Mouse (Mus musculus): ENCODE data around the gene Gm11492. TPM values are rescaled to one million over a fixed set of nuclear protein-coding genes. Genes with fewer than 3 reads are reported as not detected.

Gene Gm11492
- polyA plus RNA-seq, 1 experiment from 2014 or later: not detected

DNA sequence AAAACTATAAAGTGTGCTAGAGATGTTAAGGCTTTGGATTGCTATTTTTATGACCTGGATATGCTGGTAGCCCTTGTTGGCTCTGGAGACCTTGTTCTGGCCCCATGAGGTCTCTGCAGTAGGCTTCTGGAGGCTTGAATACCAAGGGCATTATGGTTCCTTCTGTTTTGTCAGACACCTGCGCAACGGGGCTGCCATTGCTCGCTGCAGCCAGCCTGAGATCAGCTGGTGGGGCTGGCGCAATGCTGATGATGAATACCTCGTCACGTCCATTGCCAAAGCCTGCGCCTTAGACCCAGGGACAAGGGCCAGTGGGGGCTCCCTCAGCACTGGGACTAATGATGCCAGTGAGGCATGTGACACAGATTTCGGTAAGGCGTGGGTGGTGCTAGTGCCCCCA lies 35.8 kb downstream of the Gm11492 start:
- H3K4me3 ChIP-seq (ENCODE audit: low read depth, low read length): no peak overlapping the region
- H3K27me3 ChIP-seq (replicated peaks; ENCODE audit: control insufficient read depth, insufficient read depth, low read length): no peaks in the 10 kb centered on the region
- H3K4me2 ChIP-seq (replicated peaks; ENCODE audit: low read depth): no peak overlapping the region
- H3K4me1 ChIP-seq (replicated peaks; ENCODE audit: control insufficient read depth, insufficient read depth, low read length): 0 out of 2 replicates have a peak, but pooled peaks cover 2% of the 10 kb centered on the region
- TF ChIP-seq CTCF (IDR thresholded peaks at IDR 0.05; ENCODE audit: low read depth): no peak
- peaks cover 93% of the 10 kb centered on the region for H3K36me3 ChIP-seq (ENCODE audit: control insufficient read depth, insufficient read depth)
- ATAC-seq: no peak
- WGBS: 94% methylated on average over 9 of the region's 9 CpGs
- H3K27ac ChIP-seq (ENCODE audit: low read depth, low read length): no peak overlapping the region; the same call in 1 of the 2 replicates
- no peak overlapping the region for H3K9ac ChIP-seq (ENCODE audit: low read depth, low read length)
- H3K9me3 ChIP-seq (ENCODE audit: control insufficient read depth): no peaks in the 10 kb centered on the region

DNA sequence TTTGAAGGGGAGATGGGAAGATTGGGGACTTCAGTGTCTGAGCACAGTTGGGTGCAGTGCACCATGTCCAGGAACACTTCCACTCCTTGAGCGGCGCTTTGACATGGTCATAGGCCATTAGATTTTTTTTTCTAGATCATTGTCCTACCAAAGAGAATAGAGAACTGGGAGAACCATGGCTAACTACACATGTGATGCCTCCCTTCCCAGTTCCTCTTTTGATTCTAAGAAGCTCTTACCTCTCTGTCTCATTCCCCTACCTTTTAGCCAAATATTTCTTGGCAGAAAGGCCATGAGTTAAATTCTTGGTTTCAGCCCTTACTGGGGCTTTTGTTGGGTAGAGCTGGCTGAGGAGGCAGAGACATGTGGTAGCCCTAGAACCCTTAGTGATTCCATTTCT lies 37.1 kb downstream of the Gm11492 start:
- Histone ChIP-seq H3K4me1 (replicated peaks; ENCODE audit: control insufficient read depth, insufficient read depth, low read length) (no peaks in the 10 kb centered on the region), H3K36me3 (ENCODE audit: control insufficient read depth, insufficient read depth) (peaks cover 91% of the 10 kb centered on the region), H3K27ac (ENCODE audit: low read depth, low read length) (no peak overlapping the region), H3K27me3 (replicated peaks; ENCODE audit: control insufficient read depth, insufficient read depth, low read length) (no peaks in the 10 kb centered on the region), H3K4me3 (ENCODE audit: low read depth, low read length) (no peak overlapping the region), H3K4me2 (replicated peaks; ENCODE audit: low read depth) (no peak overlapping the region), H3K9ac (ENCODE audit: low read depth, low read length) (no peak overlapping the region), H3K9me3 (ENCODE audit: control insufficient read depth) (no peaks in the 10 kb centered on the region)
- 88% methylated on average over 2 of the region's 2 CpGs for WGBS
- no peak for ATAC-seq
- TF ChIP-seq CTCF (IDR thresholded peaks at IDR 0.05; ENCODE audit: low read depth): no peak

- TF ChIP-seq CTCF (IDR thresholded peaks at IDR 0.05; ENCODE audit: low read depth): no peak
- H3K36me3 ChIP-seq (ENCODE audit: control insufficient read depth, insufficient read depth): peaks cover 92% of the 10 kb centered on the region
- WGBS: 92% methylated on average over 7 of the region's 7 CpGs
These were observed 42.8 kb downstream of the Gm11492 start for GRCm38 (mm10) chr11:87609264-87609663.

DNA sequence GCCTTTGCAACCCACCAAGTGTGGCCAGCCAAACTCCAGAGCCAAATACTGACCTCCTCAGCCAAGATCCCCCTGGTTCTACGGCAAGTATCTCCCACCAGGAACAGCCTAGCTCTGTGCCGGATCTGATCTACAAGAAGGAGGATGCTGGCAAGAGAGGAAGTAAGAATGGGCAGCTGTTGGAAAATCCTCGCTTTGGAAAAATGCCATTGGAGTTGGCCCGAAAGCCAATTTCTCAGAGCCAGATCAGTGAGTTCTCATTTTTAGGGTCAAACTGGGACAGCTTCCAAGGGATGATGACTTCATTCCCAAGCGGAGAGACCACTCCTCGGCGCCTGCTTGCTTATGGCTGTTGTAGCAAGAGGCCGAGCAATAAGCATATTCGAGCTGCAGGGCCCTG lies 45.1 kb downstream of the Gm11492 start:
- Histone ChIP-seq H3K4me1 (replicated peaks; ENCODE audit: control insufficient read depth, insufficient read depth, low read length) (no peaks in the 10 kb centered on the region), H3K27me3 (replicated peaks; ENCODE audit: control insufficient read depth, insufficient read depth, low read length) (no peaks in the 10 kb centered on the region), H3K27ac (ENCODE audit: low read depth, low read length) (no peak overlapping the region), H3K9ac (ENCODE audit: low read depth, low read length) (no peak overlapping the region), H3K36me3 (ENCODE audit: control insufficient read depth, insufficient read depth) (peaks cover 91% of the 10 kb centered on the region), H3K4me3 (ENCODE audit: low read depth, low read length) (no peak overlapping the region), H3K4me2 (replicated peaks; ENCODE audit: low read depth) (no peak overlapping the region), H3K9me3 (ENCODE audit: control insufficient read depth) (no peaks in the 10 kb centered on the region)
- WGBS: 91% methylated on average over 9 of the region's 9 CpGs
- TF ChIP-seq CTCF (IDR thresholded peaks at IDR 0.05; ENCODE audit: low read depth): no peak
- ATAC-seq: no peak

More at GRCm38 (mm10) chr11:87609264-87609663, 42.8 kb downstream of the Gm11492 start:
- Histone ChIP-seq H3K4me1 (replicated peaks; ENCODE audit: control insufficient read depth, insufficient read depth, low read length) (no peaks in the 10 kb centered on the region), H3K9ac (ENCODE audit: low read depth, low read length) (no peak overlapping the region), H3K27me3 (replicated peaks; ENCODE audit: control insufficient read depth, insufficient read depth, low read length) (no peaks in the 10 kb centered on the region), H3K9me3 (ENCODE audit: control insufficient read depth) (no peaks in the 10 kb centered on the region), H3K4me3 (ENCODE audit: low read depth, low read length) (no peak overlapping the region), H3K4me2 (replicated peaks; ENCODE audit: low read depth) (no peak overlapping the region), H3K27ac (ENCODE audit: low read depth, low read length) (no peak overlapping the region)
- no peak for ATAC-seq

- no peak overlapping the region for H3K4me3 ChIP-seq (ENCODE audit: low read depth, low read length)
- H3K27ac ChIP-seq (ENCODE audit: low read depth, low read length): no peak overlapping the region
- no peaks in the 10 kb centered on the region for H3K4me1 ChIP-seq (replicated peaks; ENCODE audit: control insufficient read depth, insufficient read depth, low read length)
- ATAC-seq: no peak
- H3K27me3 ChIP-seq (replicated peaks; ENCODE audit: control insufficient read depth, insufficient read depth, low read length): no peaks in the 10 kb centered on the region
- no peak for TF ChIP-seq CTCF (IDR thresholded peaks at IDR 0.05; ENCODE audit: low read depth)
- H3K9ac ChIP-seq (ENCODE audit: low read depth, low read length): no peak overlapping the region
- H3K36me3 ChIP-seq (ENCODE audit: control insufficient read depth, insufficient read depth): peaks cover 96% of the 10 kb centered on the region
- H3K9me3 ChIP-seq (ENCODE audit: control insufficient read depth): no peaks in the 10 kb centered on the region
- WGBS: 90% methylated on average over 7 of the region's 7 CpGs
- H3K4me2 ChIP-seq (replicated peaks; ENCODE audit: low read depth): no peak overlapping the region
These were observed 47.5 kb downstream of the Gm11492 start for GRCm38 (mm10) chr11:87613972-87614371.

- Histone ChIP-seq H3K4me1 (replicated peaks; ENCODE audit: control insufficient read depth, insufficient read depth, low read length) (no peaks in the 10 kb centered on the region), H3K27ac (ENCODE audit: low read depth, low read length) (no peak overlapping the region), H3K9me3 (ENCODE audit: control insufficient read depth) (no peaks in the 10 kb centered on the region), H3K9ac (ENCODE audit: low read depth, low read length) (no peak overlapping the region), H3K4me3 (ENCODE audit: low read depth, low read length) (no peak overlapping the region), H3K27me3 (replicated peaks; ENCODE audit: control insufficient read depth, insufficient read depth, low read length) (no peaks in the 10 kb centered on the region), H3K4me2 (replicated peaks; ENCODE audit: low read depth) (no peak overlapping the region), H3K36me3 (ENCODE audit: control insufficient read depth, insufficient read depth) (peaks cover 80% of the 10 kb centered on the region)
- no peak for TF ChIP-seq CTCF (IDR thresholded peaks at IDR 0.05; ENCODE audit: low read depth)
- WGBS: 94% methylated on average over 5 of the region's 5 CpGs
- no peak for ATAC-seq
These were observed 49.1 kb downstream of the Gm11492 start for GRCm38 (mm10) chr11:87615551-87615950.

DNA sequence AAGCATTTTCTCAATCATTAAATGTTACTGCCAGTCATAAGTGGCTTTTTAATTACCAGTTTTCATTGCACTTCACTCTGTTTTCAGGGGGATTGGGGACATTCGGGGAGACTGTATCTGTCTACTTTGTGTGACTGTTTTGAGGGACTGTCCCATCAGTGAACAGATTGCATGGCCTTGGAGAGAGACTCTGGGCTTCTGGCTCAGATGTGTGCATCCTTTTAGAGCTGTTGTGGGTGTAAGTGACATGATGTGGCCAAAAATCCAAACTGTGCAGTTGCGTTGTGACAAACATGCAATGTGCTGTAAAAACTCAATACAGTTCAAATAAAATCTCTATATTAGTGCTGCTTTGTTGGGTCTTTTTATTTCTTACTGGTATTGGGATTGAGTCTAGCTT lies 49.5 kb downstream of the Gm11492 start:
- H3K27me3 ChIP-seq (replicated peaks; ENCODE audit: control insufficient read depth, insufficient read depth, low read length): no peaks in the 10 kb centered on the region

More for the DNA sequence above, 49.5 kb downstream of the Gm11492 start:
- H3K4me2 ChIP-seq (replicated peaks; ENCODE audit: low read depth): no peak overlapping the region
- WGBS: 96% methylated on average over 2 of the region's 2 CpGs
- no peak overlapping the region for H3K27ac ChIP-seq (ENCODE audit: low read depth, low read length)
- no peak overlapping the region for H3K4me3 ChIP-seq (ENCODE audit: low read depth, low read length)
- ATAC-seq: no peak
- no peak overlapping the region for H3K9ac ChIP-seq (ENCODE audit: low read depth, low read length)
- H3K36me3 ChIP-seq (ENCODE audit: control insufficient read depth, insufficient read depth): peaks cover 76% of the 10 kb centered on the region
- no peaks in the 10 kb centered on the region for H3K9me3 ChIP-seq (ENCODE audit: control insufficient read depth)
- H3K4me1 ChIP-seq (replicated peaks; ENCODE audit: control insufficient read depth, insufficient read depth, low read length): no peaks in the 10 kb centered on the region
- no peak for TF ChIP-seq CTCF (IDR thresholded peaks at IDR 0.05; ENCODE audit: low read depth)

Data from intestine, postnatal 0 days (tissue).